In genomic region chrX:56212771-56213170, GRCm38 (mm10) we compare ENCODE assay signal across 38 mouse cellular contexts. TPM values are rescaled to one million over a fixed set of nuclear protein-coding genes. Genes with fewer than 3 reads are reported as not detected.
"Had no signal": no experiment of that assay in that cellular context is flagged by ENCODE, and none has a peak within 500 bp of the region (broad histone marks: within the 10 kb centered on the region; RNA-seq: fewer than 3 reads in every experiment).

Gm773 (minus strand) TSS chrX:56212881.

- H3K9me3 ChIP-seq: heart, embryonic 10.5 days; heart, embryonic 12.5 days; hindbrain, embryonic 12.5 days; hindbrain, embryonic 15.5 days; kidney, embryonic 15.5 days; limb, embryonic 10.5 days; limb, embryonic 12.5 days had no signal

- H3K27me3 ChIP-seq: heart, embryonic 12.5 days; hindbrain, embryonic 12.5 days; hindbrain, embryonic 15.5 days; kidney, embryonic 15.5 days; limb, embryonic 12.5 days had no signal

- H3K4me1 ChIP-seq: heart, embryonic 10.5 days; heart, embryonic 12.5 days; hindbrain, embryonic 10.5 days; hindbrain, embryonic 12.5 days; hindbrain, embryonic 15.5 days; kidney, embryonic 15.5 days; limb, embryonic 10.5 days; limb, embryonic 12.5 days had no signal

- DNase-seq: gastrocnemius, adult 2 months; gastrocnemius, postnatal 14 days; gastrocnemius, postnatal 36 days; heart, adult 18-20 months; heart, postnatal 10 days; heart, postnatal 4 days; kidney, adult 11 months; kidney, adult 2 months; kidney, adult 9 months; kidney, postnatal 25 days; kidney, postnatal 4 days; liver had no signal

- H3K4me2 ChIP-seq: heart, embryonic 12.5 days; hindbrain, embryonic 12.5 days; hindbrain, embryonic 15.5 days; kidney, embryonic 15.5 days; limb, embryonic 12.5 days; liver, embryonic 11.5 days had no signal

- H3K9ac ChIP-seq: heart, embryonic 12.5 days; hindbrain, embryonic 12.5 days; hindbrain, embryonic 15.5 days; kidney, embryonic 15.5 days; limb, embryonic 12.5 days had no signal

- ATAC-seq: hindbrain, postnatal 0 days; intestine, embryonic 16.5 days had no signal

- H3K4me3 ChIP-seq: gastrocnemius, adult 2 months; heart, embryonic 10.5 days; heart, embryonic 12.5 days; hindbrain, embryonic 10.5 days; hindbrain, embryonic 12.5 days; hindbrain, embryonic 15.5 days; kidney, embryonic 15.5 days; layer of hippocampus, adult 2 months; left cerebral cortex, adult 2 months; limb, embryonic 10.5 days; limb, embryonic 12.5 days had no signal

- H3K27ac ChIP-seq: gastrocnemius, adult 2 months; heart, embryonic 10.5 days; hindbrain, embryonic 10.5 days; hindbrain, embryonic 12.5 days; hindbrain, embryonic 15.5 days; hindbrain, postnatal 0 days; kidney, embryonic 15.5 days; kidney, postnatal 0 days; layer of hippocampus, adult 2 months; left cerebral cortex, adult 2 months; limb, embryonic 10.5 days; limb, embryonic 12.5 days had no signal

- H3K36me3 ChIP-seq: heart, embryonic 10.5 days; heart, embryonic 12.5 days; hindbrain, embryonic 10.5 days; hindbrain, embryonic 12.5 days; hindbrain, embryonic 15.5 days; kidney, embryonic 15.5 days; limb, embryonic 10.5 days; limb, embryonic 12.5 days had no signal

RNA-seq across cellular contexts. Expression of gene Gm773, which starts in this region (rescaled TPM):
- total RNA-seq: gastrocnemius, adult 2 months; gastrocnemius, postnatal 14 days; gastrocnemius, postnatal 36 days; heart, adult 18-20 months; heart, adult 8-10 months; heart, postnatal 10 days; heart, postnatal 25 days; heart, postnatal 4 days; hindbrain, postnatal 0 days; layer of hippocampus, adult 2 months; layer of hippocampus, postnatal 10 days; layer of hippocampus, postnatal 25 days; left cerebral cortex, adult 2 months; left cerebral cortex, postnatal 14 days; left cerebral cortex, postnatal 36 days had no signal
- polyA plus RNA-seq: frontal cortex, adult 2 months; gonadal fat pad, adult 2 months; heart, embryonic 10.5 days; heart, embryonic 12.5 days; heart, embryonic 14.5 days; heart, embryonic 16.5 days; hindbrain, embryonic 10.5 days; hindbrain, embryonic 12.5 days; hindbrain, embryonic 15.5 days; hindbrain, postnatal 0 days; intestine, embryonic 14.5 days; intestine, embryonic 16.5 days; kidney, embryonic 15.5 days; limb, embryonic 10.5 days; limb, embryonic 12.5 days; limb, embryonic 14.5 days; liver, embryonic 11.5 days had no signal
